Mouse (Mus musculus) stomach, adult 2 months (tissue): Measurements from ENCODE around the gene Mettl15. TPM values are rescaled to one million over a fixed set of nuclear protein-coding genes. Genes with fewer than 3 reads are reported as not detected.

Experiments used
- polyA plus RNA-seq: library from polyadenylated mRNA; depleted of rRNA; stranded (reverse); fragments of >200 nt; gene quantifications from 2 replicates; pipeline ENCODE4 v1.2.3, GENCODE M21; 2012; rRNA removed

The Mettl15 gene
- polyA plus RNA-seq = 0.39 and 0.47 TPM in 2 replicates

GRCm38 (mm10) chr2:109280600-109281340, at the start of gene Mettl15, which contains the start of gene Kif18a:
Gene Mettl15, minus strand, starts transcription at chr2:109280748.
Gene Kif18a, plus strand, starts transcription at chr2:109280738.

Other genes with a start within 250 kb of the Mettl15 start
- 0.08 TPM in 1 of 2 replicates, not detected in the other for gene Kif18a, start within 50 bp of the Mettl15 start, polyA plus RNA-seq